Mouse (Mus musculus): ENCODE data around the gene Tnr.

Gene Tnr

GRCm38 (mm10) chr1:159702038-159702437 is 178.5 kb downstream of the Tnr start:
- no peak for TF ChIP-seq GATA4 (IDR thresholded peaks at IDR 0.05; ENCODE audit: insufficient replicate concordance, low read length)

- no peak for TF ChIP-seq GATA4 (IDR thresholded peaks at IDR 0.05; ENCODE audit: insufficient replicate concordance, low read length)
Measured at GRCm38 (mm10) chr1:159704925-159705324, 181.4 kb downstream of the Tnr start.

- TF ChIP-seq GATA4 (IDR thresholded peaks at IDR 0.05; ENCODE audit: insufficient replicate concordance, low read length) = no peak
Measured at GRCm38 (mm10) chr1:159716301-159716700, 192.7 kb downstream of the Tnr start.

DNA sequence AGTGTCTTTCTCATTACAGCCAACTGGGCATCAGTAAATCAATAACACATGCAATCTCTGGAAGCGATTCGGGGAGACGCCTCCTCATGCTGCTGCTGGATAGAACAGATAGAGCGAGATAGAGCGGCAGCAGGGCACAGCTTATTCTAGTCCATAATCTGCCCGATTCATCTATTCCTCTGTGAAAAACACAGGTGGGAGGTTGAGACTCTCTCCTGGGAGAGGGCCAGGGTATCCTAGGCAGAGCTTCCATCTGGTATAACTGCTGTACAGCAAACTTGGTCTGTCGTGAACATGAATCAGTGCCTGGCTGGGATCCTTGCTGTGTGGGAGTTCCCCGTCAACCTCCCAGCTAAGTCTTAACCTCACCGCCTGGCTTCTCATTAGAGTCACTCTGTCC is 193.4 kb downstream of the Tnr start:
- no peak for TF ChIP-seq GATA4 (IDR thresholded peaks at IDR 0.05; ENCODE audit: insufficient replicate concordance, low read length)

DNA sequence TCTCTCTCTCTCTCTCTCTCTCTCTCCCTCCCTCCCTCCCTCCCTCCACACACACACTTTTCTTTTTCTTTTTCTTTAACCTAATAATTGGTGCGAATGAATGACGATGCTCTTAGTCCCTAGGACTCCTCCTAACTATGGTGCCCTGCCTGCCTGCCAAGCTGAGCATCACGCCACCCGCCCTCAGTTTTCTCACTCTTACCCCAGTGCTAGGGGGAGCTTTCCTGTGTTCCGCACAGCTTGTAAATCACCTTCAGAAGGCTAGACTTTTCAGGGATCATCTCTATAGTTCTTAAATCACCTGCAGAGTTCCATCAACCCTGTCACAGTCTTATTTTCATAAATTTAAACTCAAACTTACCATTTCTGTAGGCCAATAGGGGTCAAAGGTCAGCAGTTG is 200.2 kb downstream of the Tnr start:
- TF ChIP-seq GATA4 (IDR thresholded peaks at IDR 0.05; ENCODE audit: insufficient replicate concordance, low read length) = no peak

- no peak for TF ChIP-seq GATA4 (IDR thresholded peaks at IDR 0.05; ENCODE audit: insufficient replicate concordance, low read length)
Measured at GRCm38 (mm10) chr1:159729270-159729669, 205.7 kb downstream of the Tnr start.

DNA sequence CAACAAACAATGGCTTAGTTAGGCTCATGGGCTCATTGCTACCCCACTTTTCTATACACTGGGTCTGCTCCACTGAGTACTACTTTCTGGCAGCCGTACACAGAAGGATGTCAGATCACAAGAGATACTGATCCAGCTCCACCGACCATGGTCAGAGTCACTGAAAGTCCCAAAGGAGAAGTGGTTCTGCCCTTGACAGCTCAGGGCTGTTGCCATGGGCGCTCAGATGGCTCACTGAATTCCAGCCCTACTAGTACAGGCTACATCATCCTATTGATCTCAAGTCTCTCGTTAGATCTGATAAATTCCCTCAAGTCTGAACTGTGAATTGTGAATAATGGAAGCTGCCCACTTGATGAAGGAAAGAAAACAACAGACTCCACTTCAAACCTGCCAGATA is 207.3 kb downstream of the Tnr start:
- no peak for TF ChIP-seq GATA4 (IDR thresholded peaks at IDR 0.05; ENCODE audit: insufficient replicate concordance, low read length)

DNA sequence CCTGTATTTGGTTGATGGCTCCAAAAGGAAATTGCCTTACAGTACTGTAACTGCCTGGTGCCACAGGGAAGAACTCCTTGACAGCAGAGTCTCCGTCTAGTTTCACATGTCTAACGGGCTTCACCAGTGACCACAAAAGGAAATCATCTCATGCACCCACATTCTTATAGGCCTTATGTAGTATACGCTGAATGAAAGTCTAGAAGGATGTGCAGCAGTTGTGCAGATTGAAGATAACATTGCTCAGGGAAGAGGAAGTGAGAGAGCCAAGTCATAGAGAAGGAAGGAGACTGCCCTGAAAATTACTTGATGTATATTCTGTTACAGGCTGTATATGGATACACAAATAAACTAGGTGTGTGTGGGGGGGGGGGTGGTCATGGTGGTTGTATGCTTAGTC is 211.5 kb downstream of the Tnr start:
- no peak for TF ChIP-seq GATA4 (IDR thresholded peaks at IDR 0.05; ENCODE audit: insufficient replicate concordance, low read length)

- no peak for TF ChIP-seq GATA4 (IDR thresholded peaks at IDR 0.05; ENCODE audit: insufficient replicate concordance, low read length)
Measured at GRCm38 (mm10) chr1:159739478-159739877, 215.9 kb downstream of the Tnr start.

DNA sequence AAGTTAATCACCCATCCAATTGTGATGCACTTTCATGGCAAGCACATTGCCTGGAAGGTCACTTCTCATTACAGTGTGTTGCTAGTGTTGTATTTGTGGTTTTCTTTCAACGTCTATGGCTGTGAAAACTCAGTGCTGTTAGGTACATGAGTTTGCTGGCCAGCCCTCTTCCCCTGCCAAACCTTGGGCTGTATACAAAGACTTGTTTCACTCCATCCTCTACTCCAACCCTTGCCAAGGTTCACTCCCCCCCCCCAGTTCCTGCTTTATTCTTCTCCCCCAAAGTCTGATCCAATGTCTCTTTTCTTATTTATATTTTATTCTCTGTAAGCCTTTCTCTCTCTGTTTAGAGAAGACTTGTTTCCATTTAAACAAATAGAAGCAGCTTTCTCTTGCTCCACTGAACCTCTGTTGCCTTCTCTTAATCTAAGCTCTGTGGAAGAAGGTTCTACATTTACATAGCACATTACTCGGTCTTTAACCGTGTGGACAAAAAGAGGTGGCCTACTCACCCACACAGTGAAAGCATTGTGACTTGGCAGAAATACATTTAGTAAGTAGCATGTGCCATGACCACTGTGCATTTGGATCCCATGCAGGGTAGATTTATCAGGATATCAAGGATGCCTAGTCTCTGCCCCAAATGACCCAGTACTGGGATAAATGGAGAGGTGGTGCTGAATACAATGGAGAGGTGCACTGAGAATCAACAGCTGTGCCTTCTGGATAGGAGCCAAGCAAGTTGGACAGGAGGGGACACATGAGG is 217.9 kb downstream of the Tnr start:
- no peak for TF ChIP-seq GATA4 (IDR thresholded peaks at IDR 0.05; ENCODE audit: insufficient replicate concordance, low read length)

DNA sequence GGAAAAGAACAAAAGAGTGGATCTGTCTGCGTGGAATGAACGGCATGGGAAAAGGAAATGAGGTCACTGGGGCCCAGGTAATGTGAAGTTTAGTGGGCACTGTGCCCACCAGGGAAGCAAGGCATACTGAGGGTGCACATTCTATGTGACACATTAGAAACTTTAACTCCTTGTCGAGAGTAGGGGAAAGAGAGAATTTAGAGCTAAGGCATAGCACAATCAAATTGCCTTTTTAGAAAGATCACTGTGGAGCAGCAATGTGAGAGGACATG is 218.4 kb downstream of the Tnr start:
- TF ChIP-seq GATA4 (IDR thresholded peaks at IDR 0.05; ENCODE audit: insufficient replicate concordance, low read length) = no peak

DNA sequence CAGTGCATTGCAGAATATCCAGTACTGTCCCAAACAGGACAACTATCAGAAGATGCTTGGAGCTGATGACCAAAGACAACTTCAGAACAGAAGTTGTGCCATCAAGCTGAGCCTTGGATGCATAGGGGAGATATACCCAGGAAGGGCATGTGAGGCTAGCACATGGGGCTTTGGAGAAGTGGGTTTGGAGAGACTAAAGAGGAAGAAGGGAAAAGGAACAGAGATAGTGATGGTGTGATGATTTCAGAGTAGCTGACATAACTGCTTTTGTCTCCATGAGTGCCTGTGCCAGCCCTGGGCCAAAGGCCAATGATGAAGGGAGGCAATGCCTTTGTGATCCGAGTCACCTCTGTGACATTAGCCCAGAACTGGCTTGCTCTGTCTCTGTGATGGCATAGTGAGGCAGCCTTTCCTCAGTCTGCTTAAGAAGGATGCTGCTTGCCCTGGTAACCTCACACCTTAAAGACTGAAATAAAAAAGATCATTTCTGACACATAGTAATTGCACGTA is 220.2 kb downstream of the Tnr start:
- TF ChIP-seq GATA4 (IDR thresholded peaks at IDR 0.05; ENCODE audit: insufficient replicate concordance, low read length) = no peak

DNA sequence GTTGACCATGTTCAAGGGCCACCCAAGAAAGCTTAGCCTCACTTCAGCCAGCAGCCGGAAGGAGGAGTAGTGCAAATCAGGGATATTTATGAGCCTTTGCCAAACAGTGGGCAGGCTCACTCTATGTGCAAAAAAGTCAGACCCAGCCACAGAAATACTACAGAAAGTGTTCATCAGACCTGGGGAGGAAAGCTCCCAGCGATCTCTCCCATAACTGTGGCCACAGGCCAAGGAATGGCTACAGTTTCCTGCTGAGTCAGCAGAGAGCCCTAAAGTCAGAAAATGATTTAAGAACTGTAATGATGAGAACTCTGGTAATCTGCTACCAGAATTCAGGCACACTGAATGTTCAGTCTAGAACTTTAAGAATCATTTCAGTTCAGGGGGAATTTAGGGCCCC is 221.7 kb downstream of the Tnr start:
- TF ChIP-seq GATA4 (IDR thresholded peaks at IDR 0.05; ENCODE audit: insufficient replicate concordance, low read length) = no peak

GRCm38 (mm10) chr1:159747969-159748368 is 224.4 kb downstream of the Tnr start:
- TF ChIP-seq GATA4 (IDR thresholded peaks at IDR 0.05; ENCODE audit: insufficient replicate concordance, low read length) = no peak

GRCm38 (mm10) chr1:159750411-159750810 is 226.8 kb downstream of the Tnr start:
- no peak for TF ChIP-seq GATA4 (IDR thresholded peaks at IDR 0.05; ENCODE audit: insufficient replicate concordance, low read length)

DNA sequence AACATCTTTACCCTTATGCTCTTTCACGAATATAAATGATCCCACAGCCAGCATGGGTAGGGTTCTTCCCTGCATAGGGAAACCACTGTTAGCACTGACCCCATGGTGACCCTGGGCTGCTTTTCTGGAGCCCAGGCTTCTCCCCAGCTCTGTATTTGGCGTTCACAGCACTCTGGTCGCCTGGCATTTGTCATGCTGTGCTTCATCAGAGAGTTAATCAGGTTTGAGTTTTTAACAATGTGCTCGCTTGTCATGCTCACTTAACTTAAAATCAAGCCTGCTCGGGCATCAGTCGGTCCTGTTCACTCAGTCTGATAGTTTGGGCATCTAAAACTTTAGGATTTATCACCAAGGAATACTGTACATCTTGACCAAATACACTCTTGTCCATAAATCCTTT is 227.3 kb downstream of the Tnr start:
- TF ChIP-seq GATA4 (IDR thresholded peaks at IDR 0.05; ENCODE audit: insufficient replicate concordance, low read length) = no peak

GRCm38 (mm10) chr1:159760970-159761369 is 237.4 kb downstream of the Tnr start:
- TF ChIP-seq GATA4 (IDR thresholded peaks at IDR 0.05; ENCODE audit: insufficient replicate concordance, low read length) = no peak
